Mouse (Mus musculus): ENCODE results near the gene Lrrc42. TPM values are rescaled to one million over a fixed set of nuclear protein-coding genes. Genes with fewer than 3 reads are reported as not detected.

Lrrc42 gene
- polyA plus RNA-seq, 1 experiment from 2014 or later, result 15.0 TPM

DNA sequence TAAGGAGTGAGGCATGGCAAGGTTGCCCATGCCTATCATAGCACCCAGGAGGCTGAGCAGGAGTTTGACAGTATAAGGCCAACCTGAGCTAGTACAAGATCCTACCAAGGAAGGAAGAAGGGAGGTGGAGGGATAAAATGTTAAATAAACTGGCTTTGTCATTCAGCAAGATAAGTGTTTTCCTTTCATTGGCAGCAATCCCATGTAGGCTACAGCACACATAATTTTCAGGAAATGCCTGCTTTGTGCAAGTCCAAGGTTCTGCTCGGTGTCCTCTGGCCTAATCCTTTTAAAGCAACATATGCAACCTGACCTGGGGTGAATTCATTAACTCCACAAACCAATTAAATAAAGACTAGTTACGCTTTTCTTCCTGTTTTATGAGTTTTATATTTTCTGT, 8.0 kb downstream of the Lrrc42 start:
- Histone ChIP-seq H3K4me3 (ENCODE audit: low read depth, low read length) (no peak overlapping the region), H3K36me3 (replicated peaks; ENCODE audit: insufficient read depth, low read length) (peaks cover 4% of the 10 kb centered on the region; the same call in 1 of the 2 replicates), H3K4me1 (ENCODE audit: insufficient read depth) (peaks cover 16% of the 10 kb centered on the region; the same call in 1 of the 2 replicates), H3K27me3 (ENCODE audit: insufficient read depth, low read length) (no peaks in the 10 kb centered on the region), H3K27ac (ENCODE audit: low read depth) (peak overlapping the region; percentile 77), H3K4me2 (ENCODE audit: low read depth, low read length) (no peak overlapping the region), H3K9me3 (ENCODE audit: low read length) (no peaks in the 10 kb centered on the region), H3K9ac (replicated peaks) (no peak overlapping the region)
- 59% methylated on average over 2 of the region's 2 CpGs for WGBS (ENCODE audit: insufficient replicate concordance)
- ATAC-seq (peak; percentile 57), DNase-seq (no peak)
- TF ChIP-seq CTCF (IDR thresholded peaks at IDR 0.05; ENCODE audit: low read depth) (no peak), EP300 (IDR thresholded peaks at IDR 0.05; ENCODE audit: low read depth) (no peak)

DNA sequence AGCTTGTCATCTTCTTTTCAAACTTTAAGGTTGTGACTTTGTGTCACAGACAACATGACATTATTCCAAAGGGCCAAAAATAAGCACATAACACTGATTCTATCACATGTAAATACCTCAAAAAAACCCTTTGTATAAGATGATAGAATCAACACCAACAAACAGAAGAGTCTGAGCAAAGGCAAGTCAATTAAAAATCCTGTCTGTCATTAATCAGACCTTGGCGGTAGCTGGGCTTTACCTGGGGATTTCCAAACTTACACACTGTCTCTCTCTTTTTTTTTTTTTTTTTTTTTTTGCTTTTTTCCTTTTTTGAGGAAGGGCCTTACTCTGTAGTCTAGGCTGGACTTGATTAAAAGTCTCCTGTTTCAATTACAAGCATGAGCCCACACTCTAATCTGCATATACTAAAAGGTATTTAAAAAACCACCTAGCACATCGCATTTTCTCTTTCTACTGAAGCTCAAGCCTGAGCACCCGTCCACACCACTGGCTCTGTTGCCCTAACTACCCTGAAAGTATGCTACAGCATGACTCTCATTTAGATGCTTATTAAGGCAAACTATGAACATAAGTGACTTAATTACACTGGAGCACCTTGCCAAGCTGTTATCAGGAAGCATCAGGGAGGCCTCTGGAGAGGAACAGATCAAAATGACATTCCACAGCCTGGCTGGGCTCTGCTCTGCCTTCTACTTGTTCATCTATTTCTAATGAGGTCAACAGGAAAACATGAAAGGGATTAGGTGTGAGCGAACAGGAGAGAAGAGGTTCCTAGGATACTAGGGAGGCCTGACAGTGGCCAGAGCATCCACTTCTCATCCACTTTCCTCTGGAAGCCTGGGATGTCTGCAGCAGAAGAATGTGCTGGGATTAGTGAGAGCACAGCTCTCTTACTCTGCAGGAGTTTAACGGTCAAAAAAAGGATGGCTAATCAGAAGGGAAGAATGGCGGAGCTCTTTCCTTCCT, 9.7 kb downstream of the Lrrc42 start:
- 82% methylated on average over 6 of the region's 6 CpGs for WGBS (ENCODE audit: insufficient replicate concordance)

DNA sequence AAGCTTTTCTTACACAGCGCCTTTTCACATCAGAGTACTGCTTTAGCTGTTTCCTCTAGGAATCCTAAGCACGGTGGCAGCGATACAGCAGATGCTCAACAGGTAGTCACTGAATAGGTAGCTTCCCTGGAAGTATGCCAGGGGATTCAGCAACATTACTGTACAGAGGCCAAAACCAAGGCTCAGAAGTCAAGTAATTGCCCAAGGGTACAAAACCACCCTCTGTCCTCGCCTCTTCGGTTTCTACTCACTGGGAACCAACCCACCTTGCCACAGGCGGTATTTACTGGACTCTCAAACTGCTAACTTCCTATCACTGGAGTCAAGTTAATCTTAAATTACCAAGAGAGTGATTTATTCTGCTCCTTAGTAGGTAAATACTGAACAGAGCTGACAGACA, 13.1 kb downstream of the Lrrc42 start:
- Histone ChIP-seq H3K27ac (ENCODE audit: low read depth) (no peak overlapping the region), H3K36me3 (replicated peaks; ENCODE audit: insufficient read depth, low read length) (peaks cover 17% of the 10 kb centered on the region)

More for the DNA sequence above, 9.7 kb downstream of the Lrrc42 start:
- H3K4me2 ChIP-seq (ENCODE audit: low read depth, low read length), result no peak overlapping the region
- H3K9ac ChIP-seq (replicated peaks), result no peak overlapping the region
- DNase-seq, result no peak
- H3K9me3 ChIP-seq (ENCODE audit: low read length), result no peaks in the 10 kb centered on the region
- peaks cover 16% of the 10 kb centered on the region; the same call in 1 of the 2 replicates for H3K4me1 ChIP-seq (ENCODE audit: insufficient read depth)
- no peaks in the 10 kb centered on the region for H3K27me3 ChIP-seq (ENCODE audit: insufficient read depth, low read length)
- peaks cover 11% of the 10 kb centered on the region for H3K36me3 ChIP-seq (replicated peaks; ENCODE audit: insufficient read depth, low read length)
- no peak overlapping the region for H3K4me3 ChIP-seq (ENCODE audit: low read depth, low read length)
- H3K27ac ChIP-seq (ENCODE audit: low read depth), result no peak overlapping the region
- TF ChIP-seq CTCF (IDR thresholded peaks at IDR 0.05; ENCODE audit: low read depth) (no peak), EP300 (IDR thresholded peaks at IDR 0.05; ENCODE audit: low read depth) (no peak)
- no peak for ATAC-seq

DNA sequence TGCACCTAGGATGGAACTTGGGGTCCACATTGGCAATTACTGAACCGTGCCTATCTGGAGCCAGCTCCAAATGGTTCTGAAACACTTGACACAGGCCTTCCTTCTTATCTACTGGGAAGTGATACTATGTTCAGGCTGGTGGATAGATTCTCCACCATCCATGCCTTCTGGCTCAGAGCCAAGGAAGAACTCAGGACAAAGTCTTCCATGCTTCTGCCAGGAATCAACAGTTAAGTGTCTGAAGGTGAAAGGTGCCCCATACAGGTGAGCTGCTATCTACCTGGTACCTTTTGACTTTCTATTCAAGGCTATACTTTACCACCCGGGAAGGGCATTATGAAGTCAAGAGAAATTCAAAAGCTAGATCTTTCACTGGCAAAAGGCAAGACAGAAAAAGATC, 15.1 kb downstream of the Lrrc42 start:
- Histone ChIP-seq H3K36me3 (replicated peaks; ENCODE audit: insufficient read depth, low read length) (peaks cover 24% of the 10 kb centered on the region), H3K27ac (ENCODE audit: low read depth) (no peak overlapping the region), H3K4me3 (ENCODE audit: low read depth, low read length) (no peak overlapping the region), H3K9ac (replicated peaks) (no peak overlapping the region), H3K27me3 (ENCODE audit: insufficient read depth, low read length) (no peaks in the 10 kb centered on the region), H3K9me3 (ENCODE audit: low read length) (no peaks in the 10 kb centered on the region), H3K4me1 (ENCODE audit: insufficient read depth) (no peaks in the 10 kb centered on the region), H3K4me2 (ENCODE audit: low read depth, low read length) (no peak overlapping the region)
- DNase-seq, result no peak
- ATAC-seq, result no peak
- TF ChIP-seq EP300 (IDR thresholded peaks at IDR 0.05; ENCODE audit: low read depth) (no peak), CTCF (IDR thresholded peaks at IDR 0.05; ENCODE audit: low read depth) (no peak)
- 92% methylated on average over 2 of the region's 2 CpGs for WGBS (ENCODE audit: insufficient replicate concordance)

More for the DNA sequence above, 13.1 kb downstream of the Lrrc42 start:
- TF ChIP-seq CTCF (IDR thresholded peaks at IDR 0.05; ENCODE audit: low read depth), result no peak
- TF ChIP-seq EP300 (IDR thresholded peaks at IDR 0.05; ENCODE audit: low read depth), result no peak
- H3K4me2 ChIP-seq (ENCODE audit: low read depth, low read length), result no peak overlapping the region
- H3K9me3 ChIP-seq (ENCODE audit: low read length), result no peaks in the 10 kb centered on the region
- no peak overlapping the region for H3K9ac ChIP-seq (replicated peaks)
- ATAC-seq (no peak), DNase-seq (no peak)
- H3K4me1 ChIP-seq (ENCODE audit: insufficient read depth), result peaks cover 10% of the 10 kb centered on the region; the same call in 1 of the 2 replicates
- WGBS (ENCODE audit: insufficient replicate concordance), result 91% methylated on average over 6 of the region's 6 CpGs
- H3K4me3 ChIP-seq (ENCODE audit: low read depth, low read length), result no peak overlapping the region
- no peaks in the 10 kb centered on the region for H3K27me3 ChIP-seq (ENCODE audit: insufficient read depth, low read length)

DNA sequence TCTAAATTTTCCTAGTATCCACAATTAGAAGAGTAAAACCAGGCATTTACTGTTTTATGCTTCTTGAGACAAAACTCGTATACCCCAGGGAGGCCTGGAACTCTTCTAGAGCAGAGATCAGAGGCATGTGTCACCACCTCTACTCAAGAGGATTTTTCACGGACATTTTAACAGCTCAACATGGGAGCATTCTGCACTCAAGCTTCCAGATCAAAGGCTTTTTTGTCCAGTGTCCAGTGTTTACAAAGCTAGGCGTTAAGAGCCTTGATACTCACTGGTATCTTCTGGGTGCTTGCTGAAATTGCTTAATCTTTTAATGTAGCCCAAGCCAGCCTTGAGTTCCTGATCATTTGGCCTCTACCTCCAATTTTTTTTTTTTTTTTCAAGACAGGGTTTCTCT, 21.1 kb downstream of the Lrrc42 start:
- ATAC-seq, result no peak

DNA sequence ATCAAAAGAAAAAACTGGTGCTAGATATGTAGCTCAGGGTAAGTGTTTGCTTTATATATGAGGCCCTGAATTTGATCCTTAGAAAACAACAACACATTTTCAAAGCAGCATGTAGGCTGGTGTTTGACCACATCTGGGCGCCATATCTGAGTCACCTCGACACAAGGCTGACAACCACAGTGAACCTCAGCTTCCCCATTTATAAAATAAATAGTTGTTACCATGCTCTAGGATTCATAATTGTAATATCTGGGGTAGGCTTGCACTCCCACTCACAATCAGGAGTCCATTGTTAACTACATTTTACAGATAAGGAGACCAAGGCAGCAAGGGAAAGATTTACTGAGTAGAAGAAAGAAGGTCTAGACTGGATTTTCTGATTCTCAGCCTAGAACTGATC, 27.0 kb downstream of the Lrrc42 start:
- H3K9me3 ChIP-seq (ENCODE audit: low read length), result no peaks in the 10 kb centered on the region
- 49% methylated on average over 2 of the region's 2 CpGs for WGBS (ENCODE audit: insufficient replicate concordance)
- no peak for ATAC-seq
- no peak for DNase-seq
- no peak overlapping the region for H3K9ac ChIP-seq (replicated peaks)
- TF ChIP-seq EP300 (IDR thresholded peaks at IDR 0.05; ENCODE audit: low read depth) (no peak), CTCF (IDR thresholded peaks at IDR 0.05; ENCODE audit: low read depth) (no peak)
- H3K27ac ChIP-seq (ENCODE audit: low read depth), result no peak overlapping the region
- peaks cover 4% of the 10 kb centered on the region; the same call in 1 of the 2 replicates for H3K4me1 ChIP-seq (ENCODE audit: insufficient read depth)
- no peaks in the 10 kb centered on the region for H3K36me3 ChIP-seq (replicated peaks; ENCODE audit: insufficient read depth, low read length)
- no peak overlapping the region for H3K4me3 ChIP-seq (ENCODE audit: low read depth, low read length)
- no peaks in the 10 kb centered on the region for H3K27me3 ChIP-seq (ENCODE audit: insufficient read depth, low read length)
- no peak overlapping the region for H3K4me2 ChIP-seq (ENCODE audit: low read depth, low read length)

More for the DNA sequence above, 21.1 kb downstream of the Lrrc42 start:
- Histone ChIP-seq H3K4me1 (ENCODE audit: insufficient read depth) (no peaks in the 10 kb centered on the region), H3K27me3 (ENCODE audit: insufficient read depth, low read length) (no peaks in the 10 kb centered on the region), H3K27ac (ENCODE audit: low read depth) (no peak overlapping the region), H3K9me3 (ENCODE audit: low read length) (no peaks in the 10 kb centered on the region), H3K9ac (replicated peaks) (no peak overlapping the region), H3K4me3 (ENCODE audit: low read depth, low read length) (no peak overlapping the region), H3K36me3 (replicated peaks; ENCODE audit: insufficient read depth, low read length) (peaks cover 12% of the 10 kb centered on the region), H3K4me2 (ENCODE audit: low read depth, low read length) (no peak overlapping the region)
- 68% methylated on average over 3 of the region's 3 CpGs for WGBS (ENCODE audit: insufficient replicate concordance)
- TF ChIP-seq CTCF (IDR thresholded peaks at IDR 0.05; ENCODE audit: low read depth) (no peak), EP300 (IDR thresholded peaks at IDR 0.05; ENCODE audit: low read depth) (no peak)
- no peak for DNase-seq
